Mouse (Mus musculus) urinary bladder, postnatal 10 days (tissue): ENCODE results near the gene Rpl7a.
A peak's percentile ranks its signal among the peaks of the same experiment; 100 is the strongest.
"Not testable (repeated sequence)": the region's sequence is repeated elsewhere in the genome, so short reads cannot be mapped to it uniquely, and the experiment has no call there.

Source experiments
- DNase-seq: peaks from one replicate; pipeline ENCODE4 v3.0.0; 2022; ENCODE audit warnings: low spot score

The Rpl7a gene

DNA sequence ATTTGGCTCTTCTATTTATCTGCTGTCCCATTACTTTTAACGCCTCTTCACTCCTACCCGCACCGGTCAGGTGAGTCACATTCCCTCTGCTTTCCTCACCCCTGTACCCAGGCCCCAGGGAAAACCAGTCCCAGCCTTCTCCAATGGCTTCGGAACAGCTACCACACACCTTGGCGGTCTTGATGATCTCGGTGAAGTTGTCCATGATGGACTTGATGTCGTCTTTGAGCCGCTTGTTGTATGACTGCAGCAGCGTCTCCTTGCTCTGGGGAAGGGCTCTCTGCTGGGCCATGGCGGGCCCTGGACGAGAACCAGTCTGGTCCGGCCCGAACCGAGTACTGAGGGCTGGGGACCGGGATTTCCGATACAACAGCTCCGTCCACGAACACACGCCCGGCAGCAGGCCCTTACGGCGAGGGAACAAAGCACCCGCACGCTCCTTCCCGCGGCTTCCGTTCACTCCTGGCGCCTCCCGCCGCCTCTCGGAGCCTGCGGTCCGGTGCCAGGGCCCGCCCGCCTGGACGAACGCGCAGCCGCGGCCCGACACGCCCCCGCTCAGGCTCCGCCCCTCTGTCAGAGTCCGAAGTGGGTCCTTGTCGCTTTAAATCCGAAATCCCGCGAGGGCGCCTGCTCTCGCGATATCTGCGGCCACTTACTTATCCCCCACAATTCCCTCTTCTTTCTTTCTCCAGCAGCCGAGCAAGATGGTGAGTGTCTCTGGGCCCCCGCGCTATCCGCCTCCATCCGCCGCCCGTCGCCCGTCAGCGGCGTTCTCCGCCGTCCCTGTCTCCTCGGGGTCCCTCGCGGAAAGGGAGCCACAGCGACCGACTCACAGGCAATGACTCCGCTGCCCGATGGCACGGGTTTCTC is at the start of gene Rpl7a, which contains the start of gene Med22:
TSS of gene Rpl7a (plus strand) at position 641 of the 870 bp plus-strand sequence.
TSS of gene Med22 (minus strand) at position 554 of the 870 bp plus-strand sequence.
- DNase-seq, result peak; percentile 99

DNA sequence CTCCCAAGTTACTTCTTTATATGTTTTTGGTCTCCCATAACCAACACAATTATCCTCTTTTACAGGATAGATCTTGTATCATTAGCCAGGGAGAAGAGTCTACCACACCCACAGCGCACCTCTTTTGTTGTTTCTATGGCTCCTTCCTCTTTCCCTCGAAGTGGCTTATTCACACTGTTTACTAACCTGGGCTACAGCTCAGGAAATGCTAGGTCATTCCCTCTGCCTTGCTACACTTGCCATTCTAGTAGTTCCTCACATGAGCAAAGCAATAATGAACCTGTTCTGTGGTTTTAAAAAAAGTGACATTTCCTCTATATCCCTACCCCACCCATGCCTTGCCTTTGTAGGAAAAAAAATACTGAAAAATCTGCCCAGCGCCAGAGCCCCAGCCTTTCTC is 47.7 kb upstream of the Rpl7a start:
- DNase-seq, result no peak

DNA sequence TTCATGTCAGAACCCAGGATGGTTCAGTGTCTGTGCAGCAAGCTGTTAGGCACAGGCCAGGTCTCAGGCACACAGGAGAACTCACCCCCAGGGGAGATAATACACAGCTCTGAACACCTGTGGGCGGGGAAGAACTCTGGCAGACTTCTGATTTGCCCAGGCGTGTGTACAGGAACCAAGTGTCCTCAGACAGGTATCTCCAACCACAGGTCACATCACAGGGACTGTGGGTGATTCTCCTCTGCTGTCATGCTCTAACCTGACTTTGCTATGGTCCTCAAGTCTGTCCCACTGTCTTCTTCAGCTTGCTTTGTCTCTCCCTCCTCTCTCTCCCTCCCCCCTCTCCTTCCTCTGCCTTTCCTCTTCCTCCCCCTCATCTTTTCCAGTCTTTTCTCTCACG is 45.7 kb upstream of the Rpl7a start, which contains the start of gene Abo:
TSS of gene Abo (minus strand) at position 101 of the 400 bp plus-strand sequence.
- DNase-seq, result no peak

DNA sequence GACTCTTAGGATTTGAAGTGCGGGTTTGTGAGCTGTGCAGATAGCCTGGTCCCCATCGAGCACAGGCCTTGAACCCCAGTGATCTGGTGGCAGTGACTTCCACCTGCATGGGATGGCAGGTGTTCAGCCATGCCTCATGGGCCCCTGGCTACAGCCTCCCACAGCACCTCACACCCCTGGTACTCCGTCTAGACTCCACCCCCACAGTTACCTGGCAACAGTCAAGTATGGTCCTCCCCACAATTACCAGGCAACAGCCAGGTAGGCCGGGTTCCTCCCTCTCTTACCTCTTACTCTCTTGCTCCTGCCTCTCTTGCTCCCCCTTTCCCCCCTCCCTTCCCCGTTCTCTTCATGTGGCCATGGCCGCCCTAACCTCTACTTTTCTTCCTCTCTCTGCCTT is 39.9 kb upstream of the Rpl7a start:
- DNase-seq, result no peak

DNA sequence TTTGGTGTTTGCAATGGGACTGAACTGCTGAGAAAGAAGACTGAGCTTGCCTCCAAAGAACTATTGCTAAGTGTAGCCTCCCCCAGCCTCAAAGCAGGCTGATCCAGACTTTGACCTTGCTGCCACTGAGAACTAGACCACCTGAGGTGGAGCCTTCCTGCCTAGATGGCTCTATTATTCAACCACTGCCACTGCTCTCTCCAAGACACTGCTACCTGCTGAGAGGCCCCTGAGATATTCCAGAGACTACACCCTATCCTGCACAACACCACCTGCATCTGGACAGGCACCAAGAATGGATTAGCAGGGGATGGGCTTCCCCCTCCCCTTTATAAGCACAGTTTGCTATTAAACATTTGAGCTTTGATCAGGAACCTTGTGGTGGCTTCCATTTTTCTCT is 32.0 kb upstream of the Rpl7a start:
- DNase-seq, result no peak

DNA sequence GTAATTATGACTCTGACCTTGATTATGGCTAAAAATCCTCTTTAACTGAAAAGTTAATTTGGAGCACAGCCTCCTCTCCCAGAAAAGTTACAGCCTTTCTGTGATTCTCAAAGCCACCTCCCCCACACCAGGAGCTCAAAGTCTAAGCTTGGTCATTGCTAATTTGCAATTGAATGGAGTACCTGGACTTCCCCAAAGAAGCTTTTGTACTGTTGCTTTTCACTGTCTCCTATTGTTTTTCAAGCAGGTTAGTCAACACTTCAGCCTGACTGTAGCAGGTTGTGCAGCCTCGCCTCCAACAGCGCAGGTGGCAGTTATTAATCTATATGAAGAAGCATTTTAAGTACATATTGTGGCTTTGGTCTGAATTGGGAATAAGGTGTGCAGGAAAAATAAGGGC is 25.0 kb upstream of the Rpl7a start:
- not testable (repeated sequence) for DNase-seq

DNA sequence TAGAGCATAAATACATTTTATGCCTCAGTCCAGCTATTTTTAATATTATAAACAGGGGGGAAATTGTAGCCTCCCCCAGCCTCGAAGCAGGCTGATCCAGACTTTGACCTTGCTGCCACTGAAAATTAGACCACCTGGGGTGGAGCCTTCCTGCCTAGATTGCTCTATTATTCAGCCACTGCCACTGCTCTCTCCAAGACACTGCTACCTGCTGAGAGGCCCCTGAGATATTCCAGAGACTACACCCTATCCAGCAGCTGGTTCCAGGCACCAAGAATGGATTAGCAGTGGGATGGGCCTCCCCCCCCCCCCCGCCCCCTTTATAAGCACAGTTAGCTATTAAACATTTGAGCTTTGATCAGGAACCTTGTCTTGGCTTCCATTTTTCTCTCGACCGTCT is 24.4 kb upstream of the Rpl7a start:
- DNase-seq, result not testable (repeated sequence)

DNA sequence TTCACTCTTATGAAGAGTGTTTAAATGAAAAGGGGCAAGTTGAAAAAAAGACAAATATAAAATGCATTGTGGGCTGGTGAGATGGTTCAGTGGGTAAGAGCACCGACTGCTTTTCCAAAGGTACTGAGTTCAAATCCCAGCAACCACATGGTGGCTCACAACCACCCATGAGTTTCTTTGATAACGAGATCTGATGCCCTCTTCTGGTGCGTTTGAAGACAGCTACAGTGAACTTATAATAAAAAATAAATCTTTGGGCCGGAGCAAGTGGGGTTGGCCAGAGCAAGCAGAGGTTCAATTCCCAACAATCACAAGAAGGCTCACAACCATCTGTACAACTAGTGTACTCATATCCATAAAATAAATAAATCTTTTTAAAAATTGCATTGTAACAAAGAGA is 14.7 kb upstream of the Rpl7a start:
- DNase-seq, result no peak

DNA sequence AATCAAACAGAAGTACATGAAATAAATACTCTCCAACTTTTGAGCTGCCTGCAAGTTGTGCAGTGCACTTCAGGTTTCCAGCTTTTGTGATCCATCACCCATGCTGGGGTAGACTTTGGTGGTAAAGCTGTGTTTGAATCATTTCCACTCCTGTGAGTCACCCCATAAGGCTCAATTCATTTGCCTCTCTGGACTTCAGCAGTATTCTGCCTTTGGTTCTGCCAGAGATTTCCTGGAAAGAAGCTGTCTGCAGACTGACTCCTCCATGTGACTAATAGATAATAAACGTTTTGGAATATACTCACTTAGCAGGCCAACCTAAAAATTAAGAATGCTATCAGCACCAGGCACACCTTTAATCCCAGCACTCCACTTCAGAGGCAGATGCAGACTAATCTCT is 9.8 kb upstream of the Rpl7a start:
- DNase-seq, result no peak

DNA sequence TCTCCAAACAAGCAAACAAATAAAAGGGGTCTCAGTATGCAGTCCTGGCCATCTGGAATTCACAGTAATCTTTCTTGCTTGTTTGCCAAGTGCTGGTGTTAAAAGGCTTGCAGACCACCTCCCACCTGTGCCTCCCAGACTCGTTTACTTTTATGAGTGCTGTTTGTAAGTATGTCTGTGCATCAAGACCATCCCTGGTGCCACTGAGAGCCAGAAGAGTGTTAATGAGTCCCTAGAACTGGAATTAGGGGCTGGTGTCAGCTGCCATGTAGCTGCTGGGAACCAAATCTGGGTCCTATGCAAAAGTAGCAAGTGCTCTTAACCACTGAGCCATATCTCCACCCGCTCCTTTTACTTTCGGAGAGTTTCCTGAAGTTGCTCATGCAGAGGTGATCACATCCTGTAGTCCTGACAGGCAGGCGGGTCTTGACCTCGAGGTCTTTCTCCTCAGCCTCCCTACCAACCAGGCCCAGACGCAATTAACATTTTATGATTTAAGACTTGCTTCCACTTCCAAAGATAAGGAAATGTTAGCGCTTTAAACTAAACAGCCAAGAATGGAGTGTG is 8.6 kb upstream of the Rpl7a start:
- no peak for DNase-seq

DNA sequence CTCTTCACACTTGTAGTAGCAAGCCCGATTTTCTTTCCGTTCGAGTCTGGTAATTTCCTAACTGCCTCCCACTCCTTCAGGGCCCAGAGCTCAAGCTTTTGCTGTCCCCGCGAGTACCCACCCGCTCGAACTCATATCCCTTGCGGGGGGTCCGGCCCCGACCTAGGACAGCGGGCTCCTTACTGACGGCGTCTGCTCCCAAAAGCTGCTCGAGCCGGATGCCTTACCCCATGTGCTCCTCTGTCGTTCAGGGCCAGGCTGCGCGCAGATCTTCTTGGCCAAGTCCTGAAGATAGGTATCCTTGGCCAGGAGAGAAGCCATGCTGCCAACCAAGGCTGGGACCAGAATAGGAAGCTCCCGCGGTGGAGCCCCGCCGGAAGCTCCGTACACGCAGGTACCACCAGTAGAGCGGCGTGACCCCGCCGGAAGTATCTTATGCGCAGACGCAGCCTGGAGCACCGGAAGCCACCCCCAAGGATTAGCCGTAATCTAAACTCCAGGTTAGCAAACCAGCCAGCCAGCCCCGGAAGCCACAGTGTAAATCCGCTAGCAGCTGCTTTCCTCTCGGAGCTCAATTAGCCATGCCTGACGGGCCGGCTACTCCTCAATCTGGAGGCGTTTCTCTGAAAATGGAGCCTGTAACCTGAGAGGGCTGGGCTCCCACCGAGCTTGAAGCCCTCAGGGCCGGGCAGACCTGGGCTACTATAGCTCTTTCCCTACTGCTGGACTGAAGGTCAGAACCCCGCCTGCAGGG is 7.9 kb upstream of the Rpl7a start, which contains the start of gene Surf6:
TSS of gene Surf6 (minus strand) at position 413 of the 754 bp plus-strand sequence.
- peak; percentile 70 for DNase-seq

DNA sequence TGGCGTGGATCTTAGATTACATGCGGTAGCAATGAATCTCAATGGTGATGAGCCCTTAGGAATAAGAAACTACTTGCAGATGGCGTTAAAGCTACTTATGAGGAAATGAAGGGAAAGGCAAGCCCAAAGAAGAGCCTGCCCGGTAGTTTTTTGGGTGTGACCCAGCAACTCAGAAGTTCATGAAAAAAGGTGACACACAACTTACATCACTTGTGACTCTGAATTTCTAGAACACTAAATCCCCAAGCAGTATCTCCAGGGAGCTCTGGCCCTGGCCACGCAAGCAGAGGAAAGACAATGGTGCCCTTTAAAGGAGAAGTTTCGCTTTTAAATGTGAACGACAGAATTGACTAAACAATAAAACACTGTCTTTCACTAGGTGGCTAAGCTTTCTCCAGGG is 7.3 kb upstream of the Rpl7a start:
- DNase-seq, result no peak

DNA sequence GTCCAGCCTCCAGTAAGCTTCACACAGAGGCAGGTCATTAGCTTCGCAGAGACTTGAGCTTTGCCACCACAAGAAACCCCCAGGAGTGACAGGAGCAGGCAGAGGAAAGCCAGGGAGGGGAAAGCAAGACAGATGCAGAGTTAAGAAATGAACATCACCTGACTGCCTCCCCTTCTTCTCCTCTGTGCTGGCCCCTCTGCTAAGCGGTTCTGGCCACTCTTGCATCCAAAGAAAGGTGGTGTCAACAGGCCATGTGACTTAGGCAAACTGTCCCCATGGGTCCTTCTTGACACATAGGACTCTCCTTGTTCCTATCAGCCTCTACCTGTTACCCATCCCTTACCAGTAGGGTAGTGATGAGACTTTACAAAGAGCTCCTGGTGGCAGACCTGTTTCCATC is 4.6 kb upstream of the Rpl7a start:
- DNase-seq, result peak; percentile 5

DNA sequence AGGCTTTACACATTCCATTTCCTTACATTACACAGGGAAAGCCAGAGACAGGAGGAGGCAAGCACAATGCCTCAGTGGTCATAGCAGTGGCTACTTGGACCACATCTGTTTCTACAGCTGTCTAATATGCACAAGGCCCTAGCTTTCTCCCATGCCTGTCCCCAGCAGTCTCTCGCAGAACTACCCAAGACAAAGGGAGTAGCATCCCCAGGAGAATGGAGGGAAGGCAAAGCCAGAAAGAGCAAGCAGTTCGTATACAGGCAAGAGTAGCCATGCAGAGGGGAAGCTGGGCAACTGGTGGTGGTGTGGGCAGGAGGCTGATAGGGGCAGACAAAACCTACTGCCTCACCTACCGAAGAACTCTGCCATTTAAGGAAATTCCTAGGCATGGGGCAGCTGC is 4.1 kb upstream of the Rpl7a start:
- DNase-seq, result peak; percentile 6

DNA sequence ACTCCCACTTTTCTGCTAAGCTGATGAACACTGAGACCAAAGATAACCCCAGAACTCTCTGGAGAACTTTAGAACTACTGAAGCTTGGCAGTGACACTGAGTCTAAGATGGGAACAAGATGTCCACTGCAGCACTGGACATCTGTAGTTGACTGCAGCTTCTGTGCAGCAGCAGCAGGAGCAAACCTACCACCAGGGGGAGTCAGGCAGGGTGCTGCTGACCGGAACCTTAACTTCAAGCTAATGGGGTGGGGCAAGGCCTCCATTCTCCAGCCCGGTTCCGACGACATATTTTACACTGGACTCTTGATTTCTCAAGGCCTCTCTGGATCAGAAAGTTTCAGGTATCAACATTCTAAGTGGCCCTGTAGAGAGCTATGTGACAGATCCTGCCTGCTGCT is 3.5 kb upstream of the Rpl7a start:
- peak; percentile 13 for DNase-seq

DNA sequence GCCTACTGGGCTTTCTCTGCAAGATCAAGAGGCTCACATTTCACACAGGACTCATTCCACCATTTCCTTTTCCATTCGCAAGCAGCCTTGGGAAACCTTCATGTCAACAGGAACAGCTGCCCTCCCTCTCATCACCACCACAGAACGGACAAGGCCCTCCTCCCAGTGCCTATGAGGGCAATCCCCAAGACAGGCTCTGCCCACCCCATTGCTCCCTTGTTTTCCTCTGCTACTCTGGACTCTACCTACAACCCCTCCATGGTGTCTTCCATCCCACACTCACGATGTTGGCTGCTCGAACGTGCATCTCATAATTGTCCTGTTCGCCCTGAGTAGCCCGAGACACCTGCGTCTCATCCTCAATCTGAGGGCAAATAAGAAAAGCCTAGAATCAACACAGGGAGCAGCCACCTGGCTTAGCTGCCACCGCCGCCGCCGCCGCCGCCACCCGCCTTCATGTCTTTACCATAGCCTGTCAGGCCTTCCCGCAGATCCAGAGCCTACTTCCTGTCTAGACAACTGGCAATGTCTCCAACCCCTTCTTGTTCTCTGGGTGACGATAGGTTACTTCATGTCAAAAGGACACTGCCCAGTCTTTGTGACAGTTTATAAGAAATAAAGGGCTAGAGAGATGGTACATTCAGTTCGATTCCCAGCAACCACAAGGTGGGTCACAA is 1.7 kb upstream of the Rpl7a start:
- no peak for DNase-seq

DNA sequence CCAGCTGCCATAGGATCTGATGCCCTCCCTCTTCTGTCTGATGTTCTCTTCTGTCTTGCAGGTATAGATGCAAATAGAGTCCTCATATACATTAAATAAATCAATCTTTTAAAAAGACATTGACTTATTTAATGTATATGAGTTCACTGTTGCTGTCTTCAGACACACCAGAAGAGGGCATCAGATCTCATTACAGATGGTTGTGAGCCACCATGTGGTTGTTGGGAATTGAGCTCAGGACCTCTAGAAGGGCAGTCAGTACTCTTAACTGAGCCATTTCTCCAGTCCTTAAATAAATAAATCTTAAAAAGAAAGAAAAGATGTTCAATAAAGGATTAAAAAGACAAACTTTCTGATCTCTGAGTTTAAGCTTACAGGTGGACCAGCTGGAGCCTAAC is 1.2 kb upstream of the Rpl7a start:
- DNase-seq, result no peak

DNA sequence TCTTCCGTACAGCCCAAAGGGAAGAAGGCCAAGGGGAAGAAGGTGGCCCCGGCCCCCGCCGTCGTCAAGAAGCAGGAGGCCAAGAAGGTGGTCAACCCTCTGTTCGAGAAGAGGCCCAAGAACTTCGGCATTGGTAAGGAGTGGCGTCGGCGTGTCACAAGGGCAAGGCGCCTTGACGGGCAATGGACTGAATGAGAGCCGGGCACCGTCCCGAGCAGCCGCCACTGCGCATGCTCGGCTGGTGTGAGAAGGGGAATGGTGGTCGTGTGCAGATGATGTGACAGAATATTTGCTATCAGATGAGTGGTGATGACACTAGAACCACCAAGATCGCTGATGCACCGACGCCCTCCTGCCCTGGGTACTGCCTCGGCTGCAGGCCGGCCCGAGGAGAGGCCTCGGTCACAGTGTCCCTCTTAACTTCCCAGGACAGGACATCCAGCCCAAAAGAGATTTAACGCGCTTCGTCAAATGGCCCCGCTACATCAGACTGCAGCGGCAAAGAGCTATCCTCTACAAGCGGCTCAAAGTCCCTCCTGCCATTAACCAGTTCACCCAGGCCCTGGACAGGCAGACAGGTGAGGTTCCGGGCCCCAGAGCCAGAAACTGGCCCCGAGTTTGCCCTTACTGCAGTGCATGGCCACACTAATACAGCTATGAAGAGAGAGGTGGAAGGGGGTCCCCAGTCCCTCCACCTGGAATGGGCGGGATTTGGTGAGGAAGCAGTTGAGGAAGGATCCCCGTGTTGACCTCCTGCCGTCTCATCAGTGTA is 616 bp downstream of the Rpl7a start:
- DNase-seq, result no peak

DNA sequence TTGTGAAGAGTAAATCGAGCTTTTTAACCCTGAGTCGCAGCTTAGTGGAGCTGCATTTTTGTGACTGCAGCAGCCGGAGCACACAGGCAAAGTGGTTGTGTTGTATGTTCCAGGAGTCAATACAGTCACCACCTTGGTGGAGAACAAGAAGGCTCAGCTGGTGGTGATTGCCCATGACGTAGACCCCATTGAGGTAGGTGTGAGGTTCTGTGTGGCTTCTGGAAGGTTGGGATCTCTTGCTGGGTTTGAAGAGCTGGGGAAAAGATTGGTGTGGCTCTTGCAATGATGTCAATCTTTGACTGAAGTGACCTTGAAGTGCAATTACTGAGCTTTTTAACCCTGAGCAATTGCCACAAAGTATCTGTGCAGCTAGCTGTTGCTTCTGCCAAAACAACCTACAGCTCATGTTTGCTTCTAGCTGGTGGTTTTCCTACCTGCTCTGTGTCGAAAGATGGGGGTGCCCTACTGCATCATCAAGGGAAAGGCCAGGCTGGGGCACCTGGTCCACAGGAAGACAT is 1.7 kb downstream of the Rpl7a start:
- DNase-seq, result no peak

DNA sequence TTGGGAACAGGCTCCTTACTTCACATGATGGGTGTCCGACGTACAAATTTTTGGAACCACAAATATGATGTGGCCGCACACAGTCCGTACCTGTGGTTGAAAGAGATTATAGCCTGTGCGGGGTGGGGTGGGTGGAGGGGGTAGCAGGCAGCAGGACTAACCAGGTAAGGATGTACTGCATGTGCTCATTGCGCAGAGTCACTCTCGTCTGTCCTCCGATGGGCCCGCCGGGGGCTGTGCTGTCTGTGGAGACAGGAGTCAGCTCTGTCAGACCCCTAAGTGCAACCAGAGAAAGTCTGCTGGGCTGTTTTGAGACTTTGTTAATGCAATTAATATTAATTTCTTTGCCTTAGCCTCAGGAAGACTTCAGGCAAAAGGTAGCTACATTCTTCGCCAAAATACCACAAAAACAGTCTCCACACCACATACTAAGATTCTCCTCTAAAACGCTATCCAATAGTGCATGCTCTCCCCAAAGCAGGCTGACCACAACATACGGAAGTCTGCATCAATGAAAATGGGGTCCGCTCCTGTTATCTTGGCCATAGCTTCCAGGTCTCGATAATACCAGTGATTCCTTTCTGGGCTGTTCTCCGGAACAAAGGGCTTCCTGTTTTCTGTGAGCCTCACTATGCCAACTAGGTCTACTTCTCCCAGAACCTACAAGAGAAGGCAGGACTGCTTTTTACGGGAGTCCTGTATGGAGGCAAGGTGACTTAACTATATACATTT is 3.0 kb downstream of the Rpl7a start:
- no peak for DNase-seq
